Mouse (Mus musculus) ovary, postnatal 10 days (tissue): Measurements from ENCODE around the gene Eogt.

ENCODE experiments used
- DNase-seq: peaks from one replicate; pipeline ENCODE4 v3.0.0; 2022; ENCODE audit warnings: low spot score

Eogt gene

GRCm38 (mm10) chr6:97148383-97149251 is at the start of gene Eogt:
TSS of gene Eogt (minus strand) at chr6:97149182.
- DNase-seq: peak; percentile 41

- no peak for DNase-seq
Observed at GRCm38 (mm10) chr6:97179367-97179828, 30.4 kb upstream of the Eogt start.

GRCm38 (mm10) chr6:97178491-97179366 is 29.7 kb upstream of the Eogt start, which contains the start of gene Tmf1:
TSS of gene Tmf1 (minus strand) at chr6:97179122.
- DNase-seq: peak; percentile 84

GRCm38 (mm10) chr6:97175716-97176115 is 26.7 kb upstream of the Eogt start:
- no peak for DNase-seq

GRCm38 (mm10) chr6:97150156-97150555 is 1.2 kb upstream of the Eogt start:
- no peak for DNase-seq

- no peak for DNase-seq
Observed at GRCm38 (mm10) chr6:97149721-97150120, 739 bp upstream of the Eogt start.

- DNase-seq: no peak
Observed at GRCm38 (mm10) chr6:97147755-97148382, 1.1 kb downstream of the Eogt start.

- DNase-seq: no peak
Observed at GRCm38 (mm10) chr6:97145156-97145555, 3.8 kb downstream of the Eogt start.

GRCm38 (mm10) chr6:97144359-97144758 is 4.6 kb downstream of the Eogt start:
- no peak for DNase-seq

GRCm38 (mm10) chr6:97142611-97143010 is 6.4 kb downstream of the Eogt start:
- DNase-seq: no peak

- no peak for DNase-seq
Observed at GRCm38 (mm10) chr6:97141811-97142210, 7.2 kb downstream of the Eogt start.

- DNase-seq: no peak
Observed at GRCm38 (mm10) chr6:97132707-97133303, 16.2 kb downstream of the Eogt start.

GRCm38 (mm10) chr6:97131808-97132207 is 17.2 kb downstream of the Eogt start:
- DNase-seq: no peak

- DNase-seq: no peak
Observed at GRCm38 (mm10) chr6:97130979-97131378, 18.0 kb downstream of the Eogt start.

- no peak for DNase-seq
Observed at GRCm38 (mm10) chr6:97124336-97125010, 24.5 kb downstream of the Eogt start.

- no peak for DNase-seq
Observed at GRCm38 (mm10) chr6:97120922-97121321, 28.1 kb downstream of the Eogt start.

GRCm38 (mm10) chr6:97118327-97118726 is 30.7 kb downstream of the Eogt start:
- no peak for DNase-seq

- DNase-seq: no peak
Observed at GRCm38 (mm10) chr6:97116896-97117295, 32.1 kb downstream of the Eogt start.

GRCm38 (mm10) chr6:97114821-97115220 is 34.2 kb downstream of the Eogt start:
- no peak for DNase-seq

- DNase-seq: no peak
Observed at GRCm38 (mm10) chr6:97112177-97112576, 36.8 kb downstream of the Eogt start.

GRCm38 (mm10) chr6:97106777-97107176 is 42.2 kb downstream of the Eogt start:
- DNase-seq: no peak
